Mouse (Mus musculus): ENCODE results near the gene Ptbp2. TPM values are rescaled to one million over a fixed set of nuclear protein-coding genes. Genes with fewer than 3 reads are reported as not detected.
A peak's percentile ranks its signal among the peaks of the same experiment; 100 is the strongest.

Gene Ptbp2
- 89.1 and 92.3 TPM in 2 replicates for polyA plus RNA-seq (2012; rRNA removed)

- H3K4me1 ChIP-seq (ENCODE audit: control insufficient read depth, insufficient read depth, low read length) = no peaks in the 10 kb centered on the region
- H3K27me3 ChIP-seq (ENCODE audit: control insufficient read depth, insufficient read depth, low read length) = no peaks in the 10 kb centered on the region
- 89% methylated on average over 4 of the region's 4 CpGs for WGBS
- H3K27ac ChIP-seq (ENCODE audit: insufficient read depth, low read length) = peak within 1 kb of the TSS; percentile 72
- H3K4me3 ChIP-seq (replicated peaks; ENCODE audit: insufficient read depth, low read depth, low read length) = peak within 1 kb of the TSS; percentile 68
- TF ChIP-seq POLR2A (IDR thresholded peaks at IDR 0.05; ENCODE audit: borderline replicate concordance, insufficient read depth, low read length) (no peak), CTCF (IDR thresholded peaks at IDR 0.05; ENCODE audit: borderline replicate concordance, insufficient read depth, low read depth, low read length) (no peak)
- DNase-seq = no peak
Observed at GRCm38 (mm10) chr3:119784366-119784765, at the start of gene Ptbp2. Ptbp2 (minus strand) TSS chr3:119784466.

DNA sequence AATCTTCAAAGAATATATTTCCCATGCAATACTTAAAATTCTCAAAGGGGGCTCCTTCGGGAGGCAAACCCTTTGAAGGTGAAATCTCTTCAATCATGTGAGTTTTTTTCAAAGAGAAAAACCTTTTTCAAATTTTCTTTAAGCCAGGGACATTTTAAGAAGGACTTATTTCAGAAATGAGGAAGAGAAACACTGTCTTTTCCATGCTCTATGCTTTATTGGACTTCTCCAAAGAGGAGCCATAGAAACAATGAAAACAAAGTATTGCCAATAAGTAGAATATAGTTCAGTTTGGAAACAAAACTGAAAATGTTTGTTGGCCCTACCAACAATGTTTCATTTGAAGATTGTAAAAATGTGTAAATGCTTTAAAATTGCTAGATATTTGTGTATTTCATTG lies 30.4 kb upstream of the Ptbp2 start:
- no peak for DNase-seq
- 76% methylated on average over 1 of the region's 1 CpGs for WGBS
- no peaks in the 10 kb centered on the region for H3K4me1 ChIP-seq (ENCODE audit: control insufficient read depth, insufficient read depth, low read length)
- H3K27me3 ChIP-seq (ENCODE audit: control insufficient read depth, insufficient read depth, low read length) = no peaks in the 10 kb centered on the region
- H3K27ac ChIP-seq (ENCODE audit: insufficient read depth, low read length) = no peak overlapping the region
- no peak overlapping the region for H3K4me3 ChIP-seq (replicated peaks; ENCODE audit: insufficient read depth, low read depth, low read length)
- no peak for TF ChIP-seq CTCF (IDR thresholded peaks at IDR 0.05; ENCODE audit: borderline replicate concordance, insufficient read depth, low read depth, low read length)
- no peak for TF ChIP-seq POLR2A (IDR thresholded peaks at IDR 0.05; ENCODE audit: borderline replicate concordance, insufficient read depth, low read length)

DNA sequence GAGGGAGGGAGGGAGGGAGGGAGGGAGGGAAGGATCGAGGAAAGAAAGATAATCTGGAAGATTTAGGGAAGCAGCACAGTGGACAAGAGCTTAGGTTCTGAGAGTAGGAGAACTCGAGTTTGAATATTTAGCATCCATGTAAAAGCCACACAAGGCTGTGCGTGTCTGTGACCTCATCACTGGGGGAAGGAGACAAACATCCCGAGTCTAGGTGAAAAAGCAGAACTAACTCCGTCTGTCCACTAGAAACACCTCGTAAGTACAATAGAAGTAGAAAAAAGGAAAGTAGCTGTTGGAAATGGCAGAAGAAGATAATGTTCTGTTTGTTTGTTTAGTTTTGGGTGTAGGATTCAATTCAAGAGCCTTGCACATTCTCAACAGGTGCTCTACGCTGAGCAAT lies 21.9 kb upstream of the Ptbp2 start:
- no peaks in the 10 kb centered on the region for H3K4me1 ChIP-seq (ENCODE audit: control insufficient read depth, insufficient read depth, low read length)
- H3K4me3 ChIP-seq (replicated peaks; ENCODE audit: insufficient read depth, low read depth, low read length) = no peak overlapping the region
- WGBS = 80% methylated on average over 7 of the region's 7 CpGs
- TF ChIP-seq CTCF (IDR thresholded peaks at IDR 0.05; ENCODE audit: borderline replicate concordance, insufficient read depth, low read depth, low read length) = no peak
- TF ChIP-seq POLR2A (IDR thresholded peaks at IDR 0.05; ENCODE audit: borderline replicate concordance, insufficient read depth, low read length) = no peak
- DNase-seq = no peak
- no peaks in the 10 kb centered on the region for H3K27me3 ChIP-seq (ENCODE audit: control insufficient read depth, insufficient read depth, low read length)
- H3K27ac ChIP-seq (ENCODE audit: insufficient read depth, low read length) = no peak overlapping the region

GRCm38 (mm10) chr3:119794677-119795365 lies 10.6 kb upstream of the Ptbp2 start:
- H3K4me1 ChIP-seq (ENCODE audit: control insufficient read depth, insufficient read depth, low read length) = no peaks in the 10 kb centered on the region
- H3K27me3 ChIP-seq (ENCODE audit: control insufficient read depth, insufficient read depth, low read length) = no peaks in the 10 kb centered on the region
- no peak overlapping the region for H3K4me3 ChIP-seq (replicated peaks; ENCODE audit: insufficient read depth, low read depth, low read length)
- no peak overlapping the region for H3K27ac ChIP-seq (ENCODE audit: insufficient read depth, low read length)
- no peak for DNase-seq
- no peak for TF ChIP-seq POLR2A (IDR thresholded peaks at IDR 0.05; ENCODE audit: borderline replicate concordance, insufficient read depth, low read length)
- TF ChIP-seq CTCF (IDR thresholded peaks at IDR 0.05; ENCODE audit: borderline replicate concordance, insufficient read depth, low read depth, low read length) = no peak
- WGBS = 87% methylated on average over 9 of the region's 9 CpGs

DNA sequence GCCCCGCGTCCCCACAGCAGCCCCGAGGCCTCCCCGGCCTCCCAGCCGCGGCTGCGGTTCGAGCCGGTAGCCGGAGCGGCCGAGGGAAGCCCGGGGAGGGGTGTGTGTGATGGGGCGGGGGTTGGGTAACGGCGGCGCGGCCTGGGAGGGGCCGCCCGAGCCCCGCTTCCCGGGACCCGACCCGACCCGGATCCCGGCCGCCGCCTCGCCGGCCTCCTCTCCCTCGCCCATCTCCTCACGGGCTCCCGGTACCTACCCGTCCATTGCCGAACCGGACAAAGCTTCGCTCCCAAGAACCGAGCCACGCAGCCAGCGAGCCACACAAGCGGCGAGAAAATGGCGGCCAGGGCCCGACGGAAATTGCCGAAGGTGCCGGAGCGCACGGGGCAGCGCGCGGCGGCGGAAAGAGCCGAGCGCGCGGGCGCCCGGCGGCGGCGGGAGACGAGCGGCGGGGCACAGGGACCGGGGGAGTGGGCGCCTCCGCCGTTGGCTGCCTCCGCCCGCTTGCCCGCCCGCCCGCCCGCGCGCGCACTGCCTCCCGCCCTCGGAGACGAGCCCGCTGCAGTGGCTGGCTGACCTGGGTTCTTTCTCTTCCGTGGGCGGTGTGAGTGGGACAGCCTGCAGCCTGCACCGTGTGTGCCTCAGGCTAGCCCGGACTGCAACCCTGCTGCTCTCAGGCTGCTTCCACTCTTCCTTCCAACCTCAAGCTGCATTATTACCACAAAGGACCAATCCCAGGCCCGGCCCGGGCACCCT lies 1.1 kb downstream of the Ptbp2 start:
- TF ChIP-seq CTCF (IDR thresholded peaks at IDR 0.05; ENCODE audit: borderline replicate concordance, insufficient read depth, low read depth, low read length) = no peak
- TF ChIP-seq POLR2A (IDR thresholded peaks at IDR 0.05; ENCODE audit: borderline replicate concordance, insufficient read depth, low read length) = peak; percentile 59
- peak overlapping the region; percentile 68 for H3K4me3 ChIP-seq (replicated peaks; ENCODE audit: insufficient read depth, low read depth, low read length)
- H3K4me1 ChIP-seq (ENCODE audit: control insufficient read depth, insufficient read depth, low read length) = peaks cover 4% of the 10 kb centered on the region; the same call in 1 of the 2 replicates
- WGBS = under 1% methylated on average over 73 of the region's 89 CpGs
- no peaks in the 10 kb centered on the region for H3K27me3 ChIP-seq (ENCODE audit: control insufficient read depth, insufficient read depth, low read length)
- peak overlapping the region; percentile 79 for H3K27ac ChIP-seq (ENCODE audit: insufficient read depth, low read length)
- peak; percentile 90 to 94 for DNase-seq

- Histone ChIP-seq H3K4me3 (replicated peaks; ENCODE audit: insufficient read depth, low read depth, low read length) (peak overlapping the region; percentile 68), H3K27me3 (ENCODE audit: control insufficient read depth, insufficient read depth, low read length) (no peaks in the 10 kb centered on the region), H3K27ac (ENCODE audit: insufficient read depth, low read length) (peak overlapping the region; percentile 3), H3K4me1 (ENCODE audit: control insufficient read depth, insufficient read depth, low read length) (peaks cover 4% of the 10 kb centered on the region; the same call in 1 of the 2 replicates)
- peak; percentile 75 to 78 for DNase-seq
- TF ChIP-seq CTCF (IDR thresholded peaks at IDR 0.05; ENCODE audit: borderline replicate concordance, insufficient read depth, low read depth, low read length) = no peak
- TF ChIP-seq POLR2A (IDR thresholded peaks at IDR 0.05; ENCODE audit: borderline replicate concordance, insufficient read depth, low read length) = no peak
- WGBS = under 1% methylated on average over 58 of the region's 63 CpGs
Observed at GRCm38 (mm10) chr3:119782022-119782945, 2.0 kb downstream of the Ptbp2 start.

GRCm38 (mm10) chr3:119780876-119781275 lies 3.4 kb downstream of the Ptbp2 start:
- no peak overlapping the region for H3K27ac ChIP-seq (ENCODE audit: insufficient read depth, low read length)
- H3K4me3 ChIP-seq (replicated peaks; ENCODE audit: insufficient read depth, low read depth, low read length) = no peak overlapping the region
- DNase-seq = peak in 1 of 2 experiments; percentile 23
- no peak for TF ChIP-seq CTCF (IDR thresholded peaks at IDR 0.05; ENCODE audit: borderline replicate concordance, insufficient read depth, low read depth, low read length)
- no peak for TF ChIP-seq POLR2A (IDR thresholded peaks at IDR 0.05; ENCODE audit: borderline replicate concordance, insufficient read depth, low read length)
- no peaks in the 10 kb centered on the region for H3K27me3 ChIP-seq (ENCODE audit: control insufficient read depth, insufficient read depth, low read length)
- H3K4me1 ChIP-seq (ENCODE audit: control insufficient read depth, insufficient read depth, low read length) = peaks cover 4% of the 10 kb centered on the region; the same call in 1 of the 2 replicates

Measured in cerebellum, adult 2 months (tissue).